In genomic region chr4:123248971-123249567, GRCm38 (mm10) we compare ENCODE assay signal across 9 mouse cellular contexts. TPM values are rescaled to one million over a fixed set of nuclear protein-coding genes. Genes with fewer than 3 reads are reported as not detected.
A peak's percentile ranks its signal among the peaks of the same experiment; 100 is the strongest.
DNase-seq lines count a peak whose midpoint lies in the region; ATAC-seq lines count a peak whose summit lies in the region.
"Had no signal": no experiment of that assay in that cellular context is flagged by ENCODE, and none has a peak within 500 bp of the region (broad histone marks: within the 10 kb centered on the region; RNA-seq: fewer than 3 reads in every experiment).

No protein-coding gene starts in this region.

- H3K9ac ChIP-seq in heart, embryonic 11.5 days (ENCODE audit: low read depth, low read length), result no peak overlapping the region
- no peak overlapping the region for H3K9ac ChIP-seq in intestine, embryonic 15.5 days

- 68% methylated on average over 7 of the region's 7 CpGs for WGBS in heart, embryonic 11.5 days (ENCODE audit: insufficient replicate concordance)
- 69% methylated on average over 7 of the region's 7 CpGs for WGBS in intestine, embryonic 15.5 days

- ATAC-seq in heart, embryonic 11.5 days (replicated peaks; ENCODE audit: insufficient number of reproducible peaks, low FRiP score, low TSS enrichment), result no peak
- ATAC-seq in intestine, embryonic 15.5 days, result no peak

- no peaks in the 10 kb centered on the region for H3K27me3 ChIP-seq in heart, embryonic 11.5 days (ENCODE audit: control insufficient read depth, insufficient read depth, low read length)
- H3K27me3 ChIP-seq in intestine, embryonic 15.5 days (replicated peaks), result no peaks in the 10 kb centered on the region

- H3K4me1 ChIP-seq in heart, embryonic 11.5 days (ENCODE audit: control insufficient read depth, insufficient read depth, low read length), result peaks cover 31% of the 10 kb centered on the region
- peaks cover 15% of the 10 kb centered on the region for H3K4me1 ChIP-seq in intestine, embryonic 15.5 days (replicated peaks)

- DNase-seq in kidney, postnatal 10 days, result peak; percentile 53
- no peak for DNase-seq in kidney, postnatal 25 days
- peak; percentile 91 for DNase-seq in cerebellum, adult 9-11 months
- peak; percentile 28 to 84 for DNase-seq in left cerebral cortex, adult 8-10 months (ENCODE audit: low spot score in 2 of 2)
- peak; percentile 39 for DNase-seq in right cerebral cortex, postnatal 4 days
- no peak for DNase-seq in c-Kit-positive CD71-positive TER-119-positive erythroid progenitor cells, embryonic 14.5 days (ENCODE audit: low spot score)

- peak overlapping the region; percentile 15; the same call in 1 of the 2 replicates for H3K27ac ChIP-seq in heart, embryonic 11.5 days (ENCODE audit: low read depth, low read length)
- H3K27ac ChIP-seq in intestine, embryonic 15.5 days, result no peak overlapping the region

- H3K4me3 ChIP-seq in heart, embryonic 11.5 days (ENCODE audit: low read depth, low read length), result no peak overlapping the region
- H3K4me3 ChIP-seq in intestine, embryonic 15.5 days (replicated peaks), result no peak overlapping the region

- no peak overlapping the region for H3K4me2 ChIP-seq in heart, embryonic 11.5 days
- no peak overlapping the region for H3K4me2 ChIP-seq in intestine, embryonic 15.5 days (replicated peaks)

- H3K36me3 ChIP-seq in heart, embryonic 11.5 days (ENCODE audit: control insufficient read depth, insufficient read depth, low read length), result no peaks in the 10 kb centered on the region
- H3K36me3 ChIP-seq in intestine, embryonic 15.5 days, result no peaks in the 10 kb centered on the region

- no peaks in the 10 kb centered on the region for H3K9me3 ChIP-seq in heart, embryonic 11.5 days (replicated peaks; ENCODE audit: control insufficient read depth, low read length)
- no peaks in the 10 kb centered on the region for H3K9me3 ChIP-seq in intestine, embryonic 15.5 days

RNA-seq across cellular contexts. Expression of gene Pabpc4, which starts 13.1 kb away (rescaled TPM):
- 64.9 and 83.5 TPM in 2 replicates for polyA plus RNA-seq in heart, embryonic 11.5 days (2014; fragmentation: Nextera tagmentation; extraction: Ambion mirVana)
- total RNA-seq in left cerebral cortex, adult 8-10 months (2022), result 10 to 100 TPM; 40.2 to 43.2 (median 42.4) TPM
- 40.7 and 48.7 TPM in 2 replicates for polyA plus RNA-seq in intestine, embryonic 15.5 days (2015; fragmentation: Nextera tagmentation; extraction: Ambion mirVana)

RNA-seq across cellular contexts. Expression of gene Heyl, which starts 15.7 kb away (rescaled TPM):
- 6.2 and 6.7 TPM in 2 replicates for polyA plus RNA-seq in heart, embryonic 11.5 days (2014; fragmentation: Nextera tagmentation; extraction: Ambion mirVana)
- 1 to 10 TPM; 3.9 to 6.5 (median 5.9) TPM for total RNA-seq in left cerebral cortex, adult 8-10 months (2022)
- polyA plus RNA-seq in intestine, embryonic 15.5 days (2015; fragmentation: Nextera tagmentation; extraction: Ambion mirVana), result 13.7 and 13.9 TPM in 2 replicates
- total RNA-seq: CH12.LX had no signal

RNA-seq across cellular contexts. Expression of gene Nt5c1a, which starts 47.8 kb away (rescaled TPM):
- 0.37 and 0.39 TPM in 2 replicates for polyA plus RNA-seq in heart, embryonic 11.5 days (2014; fragmentation: Nextera tagmentation; extraction: Ambion mirVana)
- total RNA-seq in left cerebral cortex, adult 8-10 months (2022), result 10 to 100 TPM; 10.1 to 14.5 (median 12.5) TPM
- polyA plus RNA-seq in intestine, embryonic 15.5 days (2015; fragmentation: Nextera tagmentation; extraction: Ambion mirVana), result not detected in 2 replicates
- total RNA-seq: CH12.LX had no signal

Comparison
In these comparisons a context has a peak if more than half of its experiments do, and no peak if none do; other contexts are left out.
1. DNase-seq: peak in kidney, postnatal 10 days (single experiment), cerebellum, adult 9-11 months (single experiment), left cerebral cortex, adult 8-10 months (2 of 2) and right cerebral cortex, postnatal 4 days (single experiment); none in kidney, postnatal 25 days (0 of 2) and c-Kit-positive CD71-positive TER-119-positive erythroid progenitor cells, embryonic 14.5 days (single experiment).